In the genomic region with DNA sequence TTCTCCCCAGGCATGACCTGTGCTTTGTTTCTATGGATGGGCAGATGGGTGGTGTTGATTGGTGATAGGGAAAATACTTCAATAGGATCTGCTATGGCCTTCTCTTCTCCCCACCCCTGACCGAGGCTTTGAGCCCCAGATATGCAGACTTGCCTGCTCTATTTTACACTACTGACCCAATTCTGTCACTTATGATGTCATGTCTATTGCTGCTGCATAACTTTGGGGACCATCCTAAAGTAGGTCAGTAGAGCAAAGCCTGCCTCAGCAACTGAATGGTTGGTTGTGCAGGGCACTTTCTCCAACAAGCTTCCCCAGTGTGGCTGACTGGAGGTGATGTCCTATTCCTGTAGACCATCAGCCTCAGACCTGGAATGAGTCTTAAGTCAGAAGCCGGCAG, we compare ENCODE assay signal across 24 mouse cellular contexts.
A peak's percentile ranks its signal among the peaks of the same experiment; 100 is the strongest.
DNase-seq lines count a peak whose midpoint lies in the region; ATAC-seq and TF ChIP-seq lines count a peak whose summit lies in the region.
"Had no signal": no experiment of that assay in that cellular context is flagged by ENCODE, and none has a peak within 500 bp of the region (broad histone marks: within the 10 kb centered on the region; RNA-seq: fewer than 3 reads in every experiment).

No protein-coding gene starts in this region.

- H3K9ac ChIP-seq in hindbrain, embryonic 16.5 days (ENCODE audit: low read depth, low read length): no peak overlapping the region
- H3K9ac ChIP-seq in hindbrain, embryonic 11.5 days (ENCODE audit: low read depth, low read length): no peak overlapping the region
- no peak overlapping the region for H3K9ac ChIP-seq in midbrain, postnatal 0 days (replicated peaks; ENCODE audit: low read length, poor library complexity, severe bottlenecking)
- H3K9ac ChIP-seq: embryonic facial prominence, embryonic 12.5 days; forebrain, embryonic 13.5 days; forebrain, embryonic 15.5 days had no signal

- H3K36me3 ChIP-seq in heart, embryonic 10.5 days: no peaks in the 10 kb centered on the region
- no peaks in the 10 kb centered on the region for H3K36me3 ChIP-seq in hindbrain, embryonic 16.5 days (ENCODE audit: control insufficient read depth, insufficient read depth, low read length)
- H3K36me3 ChIP-seq in hindbrain, embryonic 11.5 days (ENCODE audit: control insufficient read depth, insufficient read depth, low read length): no peaks in the 10 kb centered on the region
- H3K36me3 ChIP-seq in midbrain, postnatal 0 days (ENCODE audit: insufficient read depth, low read length): no peaks in the 10 kb centered on the region
- H3K36me3 ChIP-seq in midbrain, embryonic 10.5 days: no peaks in the 10 kb centered on the region
- H3K36me3 ChIP-seq: embryonic facial prominence, embryonic 10.5 days; embryonic facial prominence, embryonic 12.5 days; forebrain, embryonic 15.5 days; G1E had no signal

- no peak overlapping the region for H3K4me2 ChIP-seq in hindbrain, embryonic 16.5 days (ENCODE audit: low read length)
- no peak overlapping the region for H3K4me2 ChIP-seq in hindbrain, embryonic 11.5 days (replicated peaks; ENCODE audit: low read depth, low read length)
- no peak overlapping the region for H3K4me2 ChIP-seq in midbrain, postnatal 0 days (ENCODE audit: low read depth, low read length, poor library complexity, severe bottlenecking)
- H3K4me2 ChIP-seq: embryonic facial prominence, embryonic 12.5 days; forebrain, embryonic 13.5 days; forebrain, embryonic 15.5 days had no signal

- no peaks in the 10 kb centered on the region for H3K9me3 ChIP-seq in heart, embryonic 10.5 days
- H3K9me3 ChIP-seq in hindbrain, embryonic 16.5 days (ENCODE audit: control insufficient read depth, low read length): no peaks in the 10 kb centered on the region
- H3K9me3 ChIP-seq in hindbrain, embryonic 11.5 days (ENCODE audit: control insufficient read depth, low read length): no peaks in the 10 kb centered on the region
- H3K9me3 ChIP-seq in midbrain, postnatal 0 days (ENCODE audit: low read length): no peaks in the 10 kb centered on the region
- H3K9me3 ChIP-seq in midbrain, embryonic 10.5 days (replicated peaks): no peaks in the 10 kb centered on the region
- H3K9me3 ChIP-seq: embryonic facial prominence, embryonic 10.5 days; embryonic facial prominence, embryonic 12.5 days; forebrain, embryonic 13.5 days; forebrain, embryonic 15.5 days had no signal

- 66% methylated on average over 2 of the region's 2 CpGs for WGBS in heart, embryonic 10.5 days
- 85% methylated on average over 2 of the region's 2 CpGs for whole genome bisulfite sequencing in hindbrain, embryonic 16.5 days
- WGBS in hindbrain, embryonic 11.5 days: 87% methylated on average over 2 of the region's 2 CpGs
- WGBS in midbrain, postnatal 0 days: 79% methylated on average over 2 of the region's 2 CpGs
- WGBS in midbrain, embryonic 10.5 days: 95% methylated on average over 2 of the region's 2 CpGs

- peaks cover 7% of the 10 kb centered on the region for H3K4me1 ChIP-seq in heart, embryonic 10.5 days
- H3K4me1 ChIP-seq in hindbrain, embryonic 16.5 days (ENCODE audit: control insufficient read depth, insufficient read depth, low read depth, low read length): no peaks in the 10 kb centered on the region
- no peaks in the 10 kb centered on the region for H3K4me1 ChIP-seq in hindbrain, embryonic 11.5 days (replicated peaks; ENCODE audit: control insufficient read depth, insufficient read depth, low read length)
- no peaks in the 10 kb centered on the region for H3K4me1 ChIP-seq in midbrain, postnatal 0 days (ENCODE audit: insufficient read depth, low read length)
- H3K4me1 ChIP-seq in midbrain, embryonic 10.5 days: no peaks in the 10 kb centered on the region
- H3K4me1 ChIP-seq: embryonic facial prominence, embryonic 10.5 days; embryonic facial prominence, embryonic 12.5 days; forebrain, embryonic 15.5 days had no signal

- ATAC-seq in hindbrain, embryonic 16.5 days: peak; percentile 45
- no peak for ATAC-seq in hindbrain, embryonic 11.5 days (ENCODE audit: low FRiP score)
- ATAC-seq in midbrain, postnatal 0 days (ENCODE audit: low FRiP score): no peak
- ATAC-seq: CD4-positive, CD25-positive, alpha-beta regulatory T cell, adult 4 months; forebrain, embryonic 13.5 days; forebrain, embryonic 15.5 days had no signal

- H3K4me3 ChIP-seq in heart, embryonic 10.5 days: no peak overlapping the region
- no peak overlapping the region for H3K4me3 ChIP-seq in hindbrain, embryonic 16.5 days (ENCODE audit: low read length)
- H3K4me3 ChIP-seq in hindbrain, embryonic 11.5 days (ENCODE audit: low read depth, low read length): no peak overlapping the region
- H3K4me3 ChIP-seq in midbrain, postnatal 0 days (ENCODE audit: low read depth, low read length): no peak overlapping the region
- H3K4me3 ChIP-seq in midbrain, embryonic 10.5 days: no peak overlapping the region
- H3K4me3 ChIP-seq: embryonic facial prominence, embryonic 10.5 days; embryonic facial prominence, embryonic 12.5 days; forebrain, embryonic 13.5 days; forebrain, embryonic 15.5 days had no signal

- DNase-seq in heart, adult 11 months: peak; percentile 40
- no peak for DNase-seq in heart, embryonic 10.5 days (ENCODE audit: low spot score)
- DNase-seq in hindbrain, embryonic 11.5 days (ENCODE audit: low spot score): no peak
- peak; percentile 24 for DNase-seq in midbrain, postnatal 0 days (ENCODE audit: low spot score)
- no peak for DNase-seq in midbrain, embryonic 10.5 days (ENCODE audit: low spot score)
- DNase-seq in retina, postnatal 1 day: peak; percentile 89
- DNase-seq in cerebellum, postnatal 10 days: no peak
- DNase-seq: adrenal gland, adult 2 months; adrenal gland, postnatal 10 days; adrenal gland, postnatal 25 days; B cell, adult 2 months; cerebellum, adult 11 months; cerebellum, adult 18-20 months; cerebellum, adult 8-10 months; cerebellum, adult 9-11 months; cerebellum, postnatal 25 days had no signal

- no peak for TF ChIP-seq CTCF in midbrain, postnatal 0 days (IDR thresholded peaks at IDR 0.05)

- no peak overlapping the region for H3K27ac ChIP-seq in heart, embryonic 10.5 days
- no peak overlapping the region for H3K27ac ChIP-seq in hindbrain, embryonic 16.5 days (ENCODE audit: low read depth, low read length)
- no peak overlapping the region for H3K27ac ChIP-seq in hindbrain, embryonic 11.5 days (ENCODE audit: low read depth, low read length)
- H3K27ac ChIP-seq in midbrain, postnatal 0 days (ENCODE audit: low read depth, low read length): no peak overlapping the region
- no peak overlapping the region for H3K27ac ChIP-seq in midbrain, embryonic 10.5 days (replicated peaks)
- H3K27ac ChIP-seq: embryonic facial prominence, embryonic 10.5 days; embryonic facial prominence, embryonic 12.5 days; forebrain, embryonic 13.5 days; forebrain, embryonic 15.5 days had no signal

- no peaks in the 10 kb centered on the region for H3K27me3 ChIP-seq in heart, embryonic 10.5 days (ENCODE audit: insufficient read depth, poor library complexity, severe bottlenecking)
- no peaks in the 10 kb centered on the region for H3K27me3 ChIP-seq in hindbrain, embryonic 16.5 days (replicated peaks; ENCODE audit: control insufficient read depth, insufficient read depth, low read length)
- no peaks in the 10 kb centered on the region for H3K27me3 ChIP-seq in hindbrain, embryonic 11.5 days (ENCODE audit: control insufficient read depth, insufficient read depth, low read length)
- no peaks in the 10 kb centered on the region for H3K27me3 ChIP-seq in midbrain, postnatal 0 days (ENCODE audit: insufficient read depth, low read length)
- H3K27me3 ChIP-seq in midbrain, embryonic 10.5 days (ENCODE audit: low read depth, poor library complexity, severe bottlenecking): no peaks in the 10 kb centered on the region
- H3K27me3 ChIP-seq: CH12.LX; embryonic facial prominence, embryonic 12.5 days; forebrain, embryonic 13.5 days; forebrain, embryonic 15.5 days had no signal

Comparison
In these comparisons a context has a peak if more than half of its experiments do, and no peak if none do; other contexts are left out.
1. DNase-seq: peak in heart, adult 11 months (single experiment), midbrain, postnatal 0 days (single experiment) and retina, postnatal 1 day (single experiment); none in heart, embryonic 10.5 days (single experiment), hindbrain, embryonic 11.5 days (single experiment), midbrain, embryonic 10.5 days (single experiment) and cerebellum, postnatal 10 days (0 of 2).